Mouse (Mus musculus) adrenal gland, postnatal 4 days (tissue): Measurements from ENCODE around the gene Pomgnt1. TPM values are rescaled to one million over a fixed set of nuclear protein-coding genes. Genes with fewer than 3 reads are reported as not detected.

Experiments
- DNase-seq, 2 experiments: peaks; one replicate each; pipeline ENCODE4 v3.0.0; 2021 to 2022; ENCODE audit warnings: low spot score in 2 of 2, mixed read lengths in 2 of 2
- total RNA-seq, 2 experiments: library from RNA; stranded (reverse); gene quantifications; 2 replicates each; pipeline ENCODE4 v1.2.3; 2021

The Pomgnt1 gene
- total RNA-seq, 2 experiments from 2014 or later = 65.6 to 66.7 TPM

DNA sequence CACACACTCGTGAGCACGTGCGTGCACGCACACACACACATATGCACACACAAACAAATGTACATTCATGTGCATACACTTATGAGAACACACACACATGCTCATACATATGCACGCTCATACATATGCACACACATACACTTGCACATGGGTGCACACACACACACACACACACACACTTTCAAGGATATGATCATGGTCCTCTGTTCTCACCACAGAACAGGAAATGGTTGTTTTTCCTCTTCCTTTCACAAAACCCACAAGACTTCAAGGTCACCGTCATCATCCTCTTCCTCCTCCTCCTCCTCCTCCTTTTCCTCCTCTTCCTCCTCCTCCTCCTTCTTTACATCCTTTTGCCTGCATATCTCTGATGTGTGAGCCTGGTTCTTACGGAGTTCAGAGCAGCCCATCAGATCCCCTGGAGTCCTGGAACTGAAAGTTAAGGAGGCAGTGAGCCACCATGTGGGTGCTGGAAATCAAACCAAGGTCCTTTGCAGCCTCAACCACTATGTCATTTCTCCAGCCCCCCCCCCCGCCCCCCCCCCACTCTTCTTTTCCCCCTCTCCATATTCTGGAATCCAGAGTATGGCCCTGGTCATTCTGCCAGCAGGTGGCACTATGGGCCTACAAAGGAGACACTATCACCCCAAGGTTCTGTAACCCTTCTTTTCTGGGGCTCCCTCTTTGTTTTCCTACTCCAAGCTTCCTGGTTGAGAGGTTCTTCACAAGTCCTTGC, 45.1 kb downstream of the Pomgnt1 start:
- peak in 1 of 2 experiments; percentile 49 for DNase-seq

DNA sequence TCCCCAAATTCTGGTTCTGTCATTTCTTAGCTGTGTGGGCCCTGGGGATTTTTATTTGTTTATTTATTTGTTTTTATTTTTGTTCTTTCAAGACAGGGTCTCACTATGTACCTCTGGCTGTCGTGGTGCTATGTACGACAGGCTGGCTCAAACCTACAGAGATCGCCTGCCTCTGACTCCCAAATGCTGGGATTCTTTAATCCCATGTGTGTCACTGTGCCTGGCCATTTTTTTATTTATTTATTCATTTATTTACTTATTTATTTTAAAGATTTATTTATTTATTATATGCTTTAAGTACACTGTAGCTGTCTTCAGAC, 45.7 kb downstream of the Pomgnt1 start:
- DNase-seq = no peak

DNA sequence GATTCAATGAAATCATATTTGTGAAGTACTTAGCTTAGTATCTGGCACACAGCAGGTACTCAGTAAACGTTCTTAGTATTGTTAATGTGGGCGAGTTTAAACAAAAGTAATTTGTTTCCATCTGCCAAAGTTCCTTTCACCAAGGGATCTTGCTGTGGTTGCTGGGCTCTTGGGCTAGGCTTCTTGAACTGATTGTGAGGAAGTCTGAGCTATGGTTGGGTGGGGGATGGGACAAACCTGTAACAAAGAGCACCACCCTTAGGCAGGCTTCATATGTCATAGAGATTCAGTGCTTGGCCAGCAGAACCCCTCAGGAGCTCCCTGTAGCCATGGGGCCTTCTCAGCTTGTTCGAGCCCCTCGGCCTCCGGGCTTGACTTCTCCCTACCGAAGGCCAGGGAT, 49.4 kb downstream of the Pomgnt1 start, which contains the start of the genes 1700042G07Rik and Gm49337:
TSS of gene 1700042G07Rik (plus strand) at position 301 of the 400 bp plus-strand sequence.
TSS of gene Gm49337 (plus strand) at position 313 of the 400 bp plus-strand sequence.
- no peak for DNase-seq

DNA sequence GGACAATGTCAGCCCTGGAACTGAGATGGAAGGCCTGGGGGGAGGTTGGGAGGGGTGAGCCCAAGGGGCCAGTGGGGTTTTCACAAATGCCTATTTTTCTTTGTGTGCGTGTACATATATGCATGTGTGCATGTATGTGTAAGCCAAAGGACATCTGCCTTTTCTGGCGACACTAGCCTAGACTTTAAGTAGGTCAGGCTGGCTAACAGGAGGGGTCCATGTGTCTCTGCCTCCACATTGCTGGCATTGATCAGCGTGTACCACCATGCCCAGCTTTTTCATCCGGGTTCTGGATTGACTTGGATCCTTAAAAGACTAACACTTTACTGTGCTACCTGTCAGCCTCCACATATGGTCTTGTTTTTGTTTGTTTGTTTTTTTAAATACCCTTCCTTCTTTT, 50.1 kb downstream of the Pomgnt1 start:
- DNase-seq = no peak

DNA sequence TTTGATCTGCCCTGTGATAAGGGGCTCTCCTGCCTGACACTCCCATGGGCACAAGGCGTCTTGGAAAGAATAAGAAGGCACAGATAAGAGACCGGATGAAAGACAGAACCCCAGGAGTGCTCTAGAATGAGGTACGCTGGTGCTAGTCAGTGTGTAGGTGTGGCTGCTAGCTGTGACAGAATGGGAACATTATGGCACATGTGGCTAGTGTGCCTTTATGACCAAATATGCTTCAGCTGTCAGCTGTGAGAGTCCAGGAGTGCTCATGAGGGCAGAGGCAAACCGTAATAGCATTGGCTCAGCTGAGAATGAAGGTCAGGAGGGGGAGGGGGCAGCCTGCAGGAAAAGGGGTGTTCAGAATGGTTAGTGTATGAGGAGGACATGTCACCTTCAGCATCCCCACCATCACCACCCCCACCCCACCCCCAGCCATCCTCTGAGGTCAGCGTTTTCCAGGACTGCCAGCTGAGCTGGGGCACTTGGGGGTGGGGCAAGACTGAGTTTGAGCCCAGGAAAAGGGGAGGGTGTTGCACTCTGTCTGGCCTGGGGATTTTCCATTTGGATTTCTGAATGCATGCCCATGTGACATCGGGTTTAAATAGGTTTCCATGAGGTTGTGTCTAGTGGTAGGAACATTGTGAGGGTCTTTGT, 51.0 kb downstream of the Pomgnt1 start:
- no peak for DNase-seq

DNA sequence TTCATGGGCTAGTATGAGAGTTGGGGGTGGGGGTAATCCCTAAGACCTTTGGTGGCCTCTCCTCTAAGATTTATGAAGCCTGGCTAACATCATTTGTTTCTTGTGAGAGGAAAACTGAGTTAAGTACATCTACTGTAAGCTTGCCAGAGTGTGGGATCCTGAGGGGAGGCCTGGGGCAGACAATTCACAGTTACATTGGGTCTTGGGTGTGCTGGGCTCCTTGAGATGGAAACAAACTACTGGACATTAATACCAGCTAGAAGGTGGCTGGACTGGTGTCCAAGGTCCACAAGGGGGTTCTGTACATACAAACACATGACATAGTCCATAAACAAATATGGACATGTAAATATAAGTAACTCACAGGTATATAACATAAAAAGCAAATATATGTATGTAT, 51.5 kb downstream of the Pomgnt1 start:
- DNase-seq = no peak

DNA sequence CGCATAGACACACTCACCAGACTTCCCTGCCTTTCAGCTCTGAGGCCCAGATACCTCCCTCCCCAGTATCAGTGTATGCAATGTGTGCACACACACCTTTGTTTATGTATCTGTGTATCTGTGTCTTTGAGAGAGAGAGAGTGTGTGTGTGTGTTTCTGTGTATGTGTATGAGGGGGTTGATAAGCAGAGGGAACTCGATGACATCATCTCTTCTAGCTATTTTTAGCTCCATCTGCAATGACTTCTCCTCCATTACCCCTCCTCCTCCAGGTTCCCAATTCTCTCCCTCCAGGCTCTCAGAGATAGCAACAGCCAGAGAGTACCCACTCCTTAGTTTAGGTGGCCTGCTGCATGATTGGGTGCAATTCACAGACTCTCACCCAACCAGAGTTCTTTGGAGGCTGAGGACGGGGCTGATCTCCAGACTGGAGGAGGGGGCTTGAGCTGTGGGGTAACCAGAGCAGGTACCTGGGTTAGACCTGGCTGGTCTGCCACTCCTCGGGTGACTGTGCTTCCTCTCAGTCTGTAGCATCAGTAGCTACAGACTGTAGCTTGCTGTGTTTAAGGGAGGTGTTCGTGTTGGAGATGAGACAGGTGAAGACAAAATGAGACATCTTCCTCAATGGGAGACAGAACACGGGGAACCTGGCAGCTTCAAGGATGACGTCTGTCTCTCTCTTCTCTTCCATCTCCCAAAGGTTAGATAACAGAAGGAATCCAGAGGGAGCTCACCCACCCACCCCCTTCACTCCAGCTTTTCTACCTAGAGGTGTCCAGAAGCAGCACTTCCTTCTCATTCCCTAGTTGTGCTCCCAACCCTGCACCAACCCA, 52.3 kb downstream of the Pomgnt1 start:
- DNase-seq = no peak

DNA sequence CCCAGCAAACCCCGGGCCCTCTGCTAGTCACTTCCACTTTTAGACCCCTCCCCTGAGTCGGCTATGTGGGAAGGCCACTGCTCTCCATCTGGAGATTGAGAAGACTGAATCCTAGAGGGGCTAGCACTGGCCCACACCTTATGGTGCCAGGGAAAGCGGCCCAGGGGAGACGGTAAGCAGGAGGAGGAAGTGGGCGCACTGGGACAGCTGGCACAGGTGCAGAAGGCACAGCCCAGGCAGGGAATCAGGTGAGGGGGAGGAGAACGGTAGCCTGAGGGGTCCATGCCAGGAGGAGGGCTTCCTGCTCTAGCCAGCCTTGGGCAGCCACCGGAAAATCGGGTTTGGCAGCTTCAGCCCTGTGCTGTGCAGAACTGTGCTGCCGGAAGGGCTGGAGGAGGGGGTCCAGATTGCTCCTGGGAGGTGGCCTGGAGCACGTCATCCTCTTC, 52.9 kb downstream of the Pomgnt1 start:
- DNase-seq = no peak

DNA sequence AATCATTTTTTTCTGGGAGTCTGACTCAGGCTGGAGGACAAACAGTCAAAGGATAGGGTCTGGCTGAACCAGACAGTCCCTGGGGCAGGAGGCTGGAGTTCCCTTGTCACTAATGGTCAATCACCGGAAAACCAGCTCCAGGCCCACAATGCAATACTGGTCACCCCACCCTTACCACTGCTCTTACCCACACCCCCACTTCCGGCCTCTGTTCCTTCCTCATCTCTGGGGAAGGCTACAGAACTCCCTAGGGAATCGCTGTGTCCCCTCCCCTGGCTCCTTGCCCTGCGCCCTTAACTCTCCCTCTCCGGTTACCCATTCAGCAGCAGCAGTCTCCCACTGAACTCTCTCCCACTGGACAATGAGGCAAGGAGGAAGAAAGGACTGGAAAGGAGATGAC, 53.5 kb downstream of the Pomgnt1 start:
- DNase-seq = no peak

DNA sequence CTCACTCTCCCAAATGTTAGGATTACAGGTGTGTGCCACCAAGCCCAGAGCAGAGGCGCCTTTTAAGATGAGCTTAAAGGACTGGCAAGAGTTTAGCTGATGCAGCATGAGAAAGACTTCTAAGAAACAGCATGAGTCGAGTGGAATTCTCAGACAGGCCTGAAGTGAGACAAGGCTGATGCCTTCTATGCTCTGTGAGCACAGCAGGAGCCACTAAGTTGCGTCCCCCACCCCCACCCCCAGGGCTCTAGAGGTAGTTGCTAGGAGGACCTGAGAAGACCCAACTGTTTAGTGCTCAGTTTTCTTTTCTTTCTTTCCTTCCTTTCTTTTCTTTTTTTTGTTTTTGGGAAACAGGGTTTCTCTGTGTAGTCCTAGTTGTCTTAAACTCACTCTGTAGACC, 58.4 kb downstream of the Pomgnt1 start:
- DNase-seq = no peak

DNA sequence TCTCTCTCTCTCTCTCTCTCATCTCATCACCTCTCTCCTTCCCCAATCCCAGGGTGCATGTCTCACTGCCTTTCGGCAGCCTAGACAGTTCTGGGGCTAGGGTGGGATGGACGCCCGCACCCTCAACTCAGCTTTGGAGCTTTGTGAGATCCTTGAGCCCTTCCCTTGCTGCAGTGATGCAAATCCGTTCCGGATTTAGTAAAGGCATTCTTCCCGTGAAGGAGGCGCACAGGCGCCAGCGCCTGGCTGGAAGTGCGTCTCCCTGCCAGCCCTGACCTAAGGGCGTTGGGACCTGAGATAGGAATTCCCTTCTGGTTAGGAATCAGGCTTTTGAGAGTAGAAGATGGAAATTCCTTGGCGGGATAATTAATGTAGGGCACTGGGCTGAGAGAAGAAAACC, 59.1 kb downstream of the Pomgnt1 start:
- no peak for DNase-seq

DNA sequence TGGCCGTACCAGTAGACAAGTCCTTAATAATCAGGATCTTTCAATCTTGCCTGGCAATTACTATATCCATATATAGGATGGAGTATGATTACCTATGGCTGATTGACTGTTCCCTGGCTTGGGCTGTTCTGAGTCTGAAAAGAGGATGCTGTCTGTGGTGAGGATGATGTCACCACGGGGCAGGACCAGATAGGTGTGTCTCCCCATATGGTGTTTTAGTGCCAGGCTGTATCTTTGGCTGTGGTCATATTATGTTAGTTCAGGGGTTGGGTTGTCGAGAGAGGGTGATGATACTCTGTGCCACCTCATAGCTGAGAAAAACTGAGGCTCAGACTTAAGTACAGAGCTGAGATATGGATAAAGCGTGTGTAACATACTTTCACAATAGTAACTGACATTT, 61.4 kb downstream of the Pomgnt1 start:
- no peak for DNase-seq

DNA sequence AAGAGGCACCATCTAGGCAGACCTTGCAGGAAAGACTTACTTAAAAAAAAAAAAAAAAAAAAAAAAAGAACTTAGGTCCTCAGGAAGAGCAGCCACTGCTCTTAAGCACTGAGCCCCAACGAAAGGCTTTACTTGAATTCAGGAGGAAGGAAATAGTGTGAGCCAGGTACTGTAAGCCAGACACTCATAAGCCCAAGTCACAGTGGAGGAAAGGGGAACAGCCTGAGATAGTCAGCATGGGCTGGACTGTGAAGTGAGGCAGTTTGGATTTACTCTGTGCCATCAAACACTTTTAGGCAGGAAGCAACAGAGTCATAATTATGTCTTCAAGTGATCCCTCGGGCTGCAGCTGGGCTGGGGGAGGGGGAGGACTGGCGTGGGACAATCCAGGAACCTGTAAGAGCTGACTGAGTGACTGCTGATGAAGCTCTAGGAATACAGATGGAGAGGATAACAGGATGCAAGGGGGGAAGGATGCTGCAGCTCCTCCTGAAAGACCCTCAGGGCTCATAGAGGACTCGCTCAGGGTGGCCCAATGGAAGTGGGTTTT, 68.7 kb downstream of the Pomgnt1 start:
- no peak for DNase-seq

DNA sequence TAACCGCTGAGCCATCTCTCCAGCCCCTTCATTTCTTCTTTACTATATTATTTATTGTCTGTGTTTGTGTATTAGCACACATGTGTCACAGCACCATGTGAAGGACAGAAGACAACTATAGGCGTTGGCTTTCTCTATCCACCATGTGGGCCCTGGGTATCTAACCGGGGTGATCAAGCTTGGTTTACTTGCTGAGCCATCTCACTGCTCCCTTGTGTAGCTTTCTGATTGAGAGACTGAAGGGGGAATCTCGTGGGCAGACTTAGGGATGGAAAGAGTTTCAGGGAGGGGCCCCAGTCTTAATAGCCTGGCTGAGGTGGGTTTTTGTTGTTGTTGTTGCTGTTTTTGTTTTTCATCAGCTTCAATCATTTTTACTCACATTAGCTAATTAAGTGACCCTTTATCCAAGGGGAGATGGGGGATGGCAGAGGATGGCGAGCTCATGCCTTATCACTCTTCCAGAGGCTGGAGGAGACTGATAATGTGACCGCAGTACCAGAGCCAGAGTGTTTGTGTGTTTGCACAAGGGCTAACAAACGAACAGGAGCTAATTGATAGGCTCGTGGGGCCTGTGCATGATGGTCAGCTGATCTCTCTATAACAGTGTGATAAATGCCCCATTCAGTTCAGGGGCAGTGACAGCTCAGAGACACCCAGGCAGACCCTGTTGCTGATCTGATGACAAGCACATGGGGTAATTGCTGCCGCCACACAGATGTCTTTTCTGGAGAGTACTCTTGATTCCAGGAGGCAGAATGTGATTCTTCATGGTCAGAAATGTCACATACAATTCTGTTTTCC, 70.1 kb downstream of the Pomgnt1 start:
- no peak for DNase-seq

DNA sequence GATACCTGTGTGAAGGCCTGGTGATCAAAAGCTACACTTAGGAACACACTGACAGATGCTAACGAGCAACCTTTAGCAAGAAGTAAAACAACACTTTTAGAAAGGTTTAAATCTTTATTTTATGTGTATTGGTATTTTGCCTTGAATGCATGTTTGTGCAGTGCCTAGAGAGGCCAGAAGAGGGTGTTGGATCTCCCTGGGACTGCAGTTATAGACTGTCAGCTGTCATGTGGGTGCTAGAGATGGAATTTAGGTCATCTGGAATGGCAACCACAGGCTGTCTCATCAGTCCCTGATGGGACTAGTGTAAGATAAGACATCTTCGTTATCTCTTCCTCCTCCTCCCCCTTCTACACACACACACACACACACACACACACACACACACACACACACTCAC, 74.8 kb downstream of the Pomgnt1 start:
- no peak for DNase-seq

DNA sequence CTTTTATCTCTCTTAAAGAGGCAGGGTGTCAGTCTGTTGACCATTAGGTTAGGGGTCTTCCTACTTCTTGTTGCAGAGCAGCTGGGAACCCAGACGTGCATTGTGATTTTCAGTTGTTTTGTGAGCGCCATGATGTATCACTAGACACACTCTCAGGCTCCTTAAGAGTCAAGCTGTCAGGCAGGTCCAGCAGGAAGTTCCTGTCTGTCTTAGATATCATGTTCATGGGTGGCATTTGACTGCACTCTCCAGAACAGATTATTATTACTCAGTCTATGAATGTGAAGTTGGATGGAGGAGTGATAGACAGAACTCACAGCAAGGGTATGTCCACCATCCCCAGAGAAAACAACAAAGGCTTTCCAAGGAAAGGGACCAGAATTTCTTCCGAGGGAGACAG, 80.8 kb downstream of the Pomgnt1 start:
- DNase-seq = no peak

DNA sequence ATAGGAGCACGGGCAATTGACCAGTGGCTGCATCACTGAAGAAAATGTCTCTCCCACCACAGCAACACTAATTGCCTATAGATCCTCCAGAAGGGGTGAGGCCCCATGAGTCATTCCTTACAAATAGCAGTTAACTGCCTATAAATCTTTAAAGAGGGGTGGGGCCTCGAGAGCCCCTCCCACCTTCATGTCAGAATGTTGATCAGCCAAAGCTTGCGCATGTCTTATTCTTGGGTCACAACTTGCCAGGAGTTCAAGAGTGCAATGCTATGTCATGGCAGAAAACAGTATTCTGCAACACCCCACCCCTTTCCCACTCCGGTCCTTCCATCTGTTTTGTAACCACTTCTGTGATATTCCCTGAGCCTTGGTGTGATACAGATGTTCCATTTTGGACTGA, 82.9 kb downstream of the Pomgnt1 start:
- DNase-seq = no peak

DNA sequence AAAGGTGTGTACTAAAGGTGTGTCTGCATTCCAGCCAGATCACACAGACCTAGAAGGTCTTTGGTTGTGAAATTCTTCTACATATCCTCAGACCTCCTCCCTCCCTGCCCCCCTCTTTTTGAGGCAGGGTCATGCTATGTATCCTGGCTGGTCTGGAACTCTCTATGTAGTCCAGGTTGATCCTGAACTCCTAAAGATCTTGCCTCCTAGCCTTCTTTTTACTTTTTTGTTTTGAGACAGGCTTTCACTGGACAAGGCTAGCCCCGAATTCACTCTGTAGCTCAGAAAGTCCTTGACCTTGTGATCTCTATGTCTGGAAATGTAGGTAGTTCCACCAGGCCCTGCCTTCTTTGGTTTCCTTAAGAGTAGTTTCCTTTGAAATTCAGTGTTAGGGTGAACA, 85.3 kb downstream of the Pomgnt1 start:
- no peak for DNase-seq
